Mouse (Mus musculus): Measurements from ENCODE around the gene Aak1. TPM values are rescaled to one million over a fixed set of nuclear protein-coding genes. Genes with fewer than 3 reads are reported as not detected.

Gene Aak1
- polyA plus RNA-seq, 1 experiment from 2014 or later = 5.6 TPM

GRCm38 (mm10) chr6:87039161-87039560 lies 189.8 kb downstream of the Aak1 start:
- no peak overlapping the region for H3K4me2 ChIP-seq (replicated peaks; ENCODE audit: low read depth)
- no peak overlapping the region for H3K9ac ChIP-seq (ENCODE audit: low read length)
- no peak overlapping the region for H3K27ac ChIP-seq (replicated peaks)
- no peak overlapping the region for H3K4me3 ChIP-seq (ENCODE audit: low read depth, low read length)
- ATAC-seq (ENCODE audit: low FRiP score, low TSS enrichment) (no peak), DNase-seq (ENCODE audit: low spot score) (no peak)
- WGBS = 77% methylated on average over 8 of the region's 8 CpGs
- H3K4me1 ChIP-seq (replicated peaks; ENCODE audit: control insufficient read depth, insufficient read depth) = 0 out of 2 replicates have a peak, but pooled peaks cover 2% of the 10 kb centered on the region
- no peaks in the 10 kb centered on the region for H3K9me3 ChIP-seq (ENCODE audit: control insufficient read depth, low read length)
- H3K36me3 ChIP-seq (ENCODE audit: control insufficient read depth, insufficient read depth, low read length) = no peaks in the 10 kb centered on the region
- no peaks in the 10 kb centered on the region for H3K27me3 ChIP-seq (ENCODE audit: control insufficient read depth, insufficient read depth, low read length)
- TF ChIP-seq EP300 (optimal IDR thresholded peaks at IDR 0.05) = no peak
- TF ChIP-seq CTCF (IDR thresholded peaks at IDR 0.05; ENCODE audit: low read depth) = no peak

- Histone ChIP-seq H3K9ac (ENCODE audit: low read length) (no peak overlapping the region), H3K4me2 (replicated peaks; ENCODE audit: low read depth) (no peak overlapping the region), H3K27ac (replicated peaks) (peak overlapping the region; percentile 77), H3K9me3 (ENCODE audit: control insufficient read depth, low read length) (no peaks in the 10 kb centered on the region), H3K27me3 (ENCODE audit: control insufficient read depth, insufficient read depth, low read length) (no peaks in the 10 kb centered on the region), H3K4me1 (replicated peaks; ENCODE audit: control insufficient read depth, insufficient read depth) (0 out of 2 replicates have a peak, but pooled peaks cover 2% of the 10 kb centered on the region), H3K36me3 (ENCODE audit: control insufficient read depth, insufficient read depth, low read length) (no peaks in the 10 kb centered on the region), H3K4me3 (ENCODE audit: low read depth, low read length) (no peak overlapping the region)
- no peak for TF ChIP-seq EP300 (optimal IDR thresholded peaks at IDR 0.05)
- no peak for TF ChIP-seq CTCF (IDR thresholded peaks at IDR 0.05; ENCODE audit: low read depth)
- DNase-seq (ENCODE audit: low spot score) = peak; percentile 26
- no peak for ATAC-seq (ENCODE audit: low FRiP score, low TSS enrichment)
- 59% methylated on average over 4 of the region's 4 CpGs for WGBS
Measured at GRCm38 (mm10) chr6:87040971-87041370, 191.7 kb downstream of the Aak1 start.

DNA sequence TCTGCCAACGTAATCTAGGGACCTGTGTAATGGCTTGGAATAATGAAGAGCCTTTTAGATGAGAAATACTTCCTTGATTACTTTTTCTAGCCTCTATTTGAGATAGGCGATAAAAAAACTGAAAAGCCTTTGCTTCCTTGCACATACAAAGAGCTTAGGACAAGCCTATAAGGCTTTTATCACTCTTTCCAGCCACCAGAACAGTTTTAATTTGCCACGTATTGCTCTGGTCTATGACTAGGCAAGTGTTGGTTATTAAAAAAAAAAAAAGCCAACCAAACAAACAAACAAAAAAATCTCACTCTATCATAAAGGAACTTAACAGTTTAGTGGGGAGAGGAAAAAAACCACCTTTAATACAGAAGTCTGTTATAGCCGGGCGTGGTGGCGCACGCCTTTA lies 192.1 kb downstream of the Aak1 start:
- TF ChIP-seq CTCF (IDR thresholded peaks at IDR 0.05; ENCODE audit: low read depth) = no peak
- no peak for TF ChIP-seq EP300 (optimal IDR thresholded peaks at IDR 0.05)
- H3K27me3 ChIP-seq (ENCODE audit: control insufficient read depth, insufficient read depth, low read length) = no peaks in the 10 kb centered on the region
- H3K4me3 ChIP-seq (ENCODE audit: low read depth, low read length) = no peak overlapping the region
- H3K4me2 ChIP-seq (replicated peaks; ENCODE audit: low read depth) = no peak overlapping the region; the same call in 1 of the 2 replicates
- 0 out of 2 replicates have a peak, but pooled peaks cover 2% of the 10 kb centered on the region for H3K4me1 ChIP-seq (replicated peaks; ENCODE audit: control insufficient read depth, insufficient read depth)
- 80% methylated on average over 7 of the region's 7 CpGs for WGBS
- ATAC-seq (ENCODE audit: low FRiP score, low TSS enrichment) (no peak), DNase-seq (ENCODE audit: low spot score) (no peak)
- no peak overlapping the region for H3K9ac ChIP-seq (ENCODE audit: low read length)
- no peaks in the 10 kb centered on the region for H3K36me3 ChIP-seq (ENCODE audit: control insufficient read depth, insufficient read depth, low read length)
- H3K9me3 ChIP-seq (ENCODE audit: control insufficient read depth, low read length) = no peaks in the 10 kb centered on the region
- peak overlapping the region; percentile 77 for H3K27ac ChIP-seq (replicated peaks)

- Histone ChIP-seq H3K27me3 (ENCODE audit: control insufficient read depth, insufficient read depth, low read length) (no peaks in the 10 kb centered on the region), H3K9me3 (ENCODE audit: control insufficient read depth, low read length) (no peaks in the 10 kb centered on the region), H3K36me3 (ENCODE audit: control insufficient read depth, insufficient read depth, low read length) (no peaks in the 10 kb centered on the region), H3K27ac (replicated peaks) (peak overlapping the region; percentile 99), H3K4me1 (replicated peaks; ENCODE audit: control insufficient read depth, insufficient read depth) (0 out of 2 replicates have a peak, but pooled peaks cover 2% of the 10 kb centered on the region), H3K4me3 (ENCODE audit: low read depth, low read length) (peak overlapping the region; percentile 86), H3K4me2 (replicated peaks; ENCODE audit: low read depth) (peak overlapping the region; percentile 78), H3K9ac (ENCODE audit: low read length) (peak overlapping the region; percentile 81)
- TF ChIP-seq CTCF (IDR thresholded peaks at IDR 0.05; ENCODE audit: low read depth) (no peak), EP300 (optimal IDR thresholded peaks at IDR 0.05) (peak; percentile 27)
- ATAC-seq (ENCODE audit: low FRiP score, low TSS enrichment) (no peak), DNase-seq (ENCODE audit: low spot score) (no peak)
- WGBS = under 1% methylated on average over 11 of the region's 11 CpGs
Measured at GRCm38 (mm10) chr6:87042004-87042336, 192.7 kb downstream of the Aak1 start.

DNA sequence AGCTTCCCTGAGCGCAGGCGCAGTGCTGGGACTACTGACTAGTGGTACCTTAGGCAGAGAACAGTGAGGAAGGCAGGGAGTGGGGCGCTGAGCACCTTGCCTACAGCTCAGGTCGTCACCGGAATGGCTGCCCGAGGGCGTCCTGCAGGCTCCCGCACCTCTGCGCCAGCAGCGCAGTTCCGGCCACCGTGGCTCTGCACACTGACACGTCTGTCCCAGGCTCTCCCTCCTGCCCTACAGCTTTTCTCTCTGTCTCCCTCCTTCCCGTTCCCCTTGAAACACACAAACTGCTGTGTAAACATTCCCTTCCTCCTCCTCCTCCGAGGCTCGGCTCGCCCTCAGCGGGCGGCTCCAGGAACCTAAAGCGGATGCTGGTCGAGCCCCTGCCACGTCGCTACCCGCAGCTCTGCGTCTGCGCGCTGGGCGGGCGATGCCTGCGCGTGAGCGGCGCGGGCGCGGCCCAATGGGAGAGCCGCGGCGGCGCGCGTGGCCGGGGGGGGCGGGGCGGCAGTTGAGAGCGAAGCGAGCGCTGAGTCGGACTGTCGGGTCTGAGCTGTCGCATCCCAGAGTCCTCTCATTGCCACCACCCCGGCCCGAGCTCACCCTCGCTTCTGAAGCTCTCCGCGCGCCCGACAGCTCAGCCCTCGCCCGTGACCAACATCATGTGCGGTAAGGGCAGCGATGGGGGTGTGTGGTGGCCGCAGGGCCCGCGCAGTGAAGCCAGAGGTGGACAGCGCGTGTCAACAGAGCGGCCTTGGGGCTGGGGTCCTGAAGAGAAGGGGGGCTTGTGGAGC lies 193.2 kb downstream of the Aak1 start, which contains the start of gene Gfpt1:
Gene Gfpt1 (plus strand): TSS at position 510 of the 794 bp plus-strand sequence.
- H3K4me1 ChIP-seq (replicated peaks; ENCODE audit: control insufficient read depth, insufficient read depth) = 0 out of 2 replicates have a peak, but pooled peaks cover 2% of the 10 kb centered on the region
- no peaks in the 10 kb centered on the region for H3K9me3 ChIP-seq (ENCODE audit: control insufficient read depth, low read length)
- TF ChIP-seq EP300 (optimal IDR thresholded peaks at IDR 0.05) (peak; percentile 1), CTCF (IDR thresholded peaks at IDR 0.05; ENCODE audit: low read depth) (peak; percentile 30)
- H3K4me2 ChIP-seq (replicated peaks; ENCODE audit: low read depth) = peak within 1 kb of the TSS; percentile 78
- peak within 1 kb of the TSS; percentile 99 for H3K27ac ChIP-seq (replicated peaks)
- peak; percentile 96 for ATAC-seq (ENCODE audit: low FRiP score, low TSS enrichment)
- peak; percentile 98 for DNase-seq (ENCODE audit: low spot score)
- under 1% methylated on average over 68 of the region's 68 CpGs for WGBS
- H3K27me3 ChIP-seq (ENCODE audit: control insufficient read depth, insufficient read depth, low read length) = no peaks in the 10 kb centered on the region
- no peaks in the 10 kb centered on the region for H3K36me3 ChIP-seq (ENCODE audit: control insufficient read depth, insufficient read depth, low read length)
- H3K9ac ChIP-seq (ENCODE audit: low read length) = peak within 1 kb of the TSS; percentile 92
- H3K4me3 ChIP-seq (ENCODE audit: low read depth, low read length) = peak within 1 kb of the TSS; percentile 86

DNA sequence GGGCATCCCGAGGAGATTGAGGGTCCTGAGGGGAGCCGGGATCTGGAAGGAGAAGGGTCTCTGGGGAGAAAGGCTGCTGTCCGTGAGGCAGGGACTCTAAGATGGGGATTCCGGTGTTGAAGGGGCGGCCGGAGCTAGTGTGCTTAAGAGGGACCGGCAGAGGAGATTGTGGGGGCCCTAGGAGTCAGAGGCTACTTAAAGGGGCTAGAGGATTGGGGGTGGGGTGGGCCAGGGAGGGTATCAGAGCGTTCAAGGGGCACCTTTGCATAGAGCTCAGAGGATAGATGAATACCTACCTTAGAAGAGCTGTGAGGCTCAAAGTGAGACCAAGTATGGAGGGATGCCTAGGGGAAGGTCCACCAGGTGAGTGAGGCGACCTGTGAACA lies 193.8 kb downstream of the Aak1 start:
- Histone ChIP-seq H3K4me3 (ENCODE audit: low read depth, low read length) (peak overlapping the region; percentile 86), H3K9ac (ENCODE audit: low read length) (peak overlapping the region; percentile 92), H3K4me2 (replicated peaks; ENCODE audit: low read depth) (peak overlapping the region; percentile 77), H3K4me1 (replicated peaks; ENCODE audit: control insufficient read depth, insufficient read depth) (0 out of 2 replicates have a peak, but pooled peaks cover 2% of the 10 kb centered on the region), H3K9me3 (ENCODE audit: control insufficient read depth, low read length) (no peaks in the 10 kb centered on the region), H3K36me3 (ENCODE audit: control insufficient read depth, insufficient read depth, low read length) (0 out of 2 replicates have a peak, but pooled peaks cover 1% of the 10 kb centered on the region), H3K27ac (replicated peaks) (peak overlapping the region; percentile 99), H3K27me3 (ENCODE audit: control insufficient read depth, insufficient read depth, low read length) (no peaks in the 10 kb centered on the region)
- WGBS = under 1% methylated on average over 9 of the region's 9 CpGs
- 0 out of 2 replicates have a peak, but pooled peaks have one; percentile 1 for ATAC-seq (ENCODE audit: low FRiP score, low TSS enrichment)
- DNase-seq (ENCODE audit: low spot score) = no peak
- TF ChIP-seq CTCF (IDR thresholded peaks at IDR 0.05; ENCODE audit: low read depth) (no peak), EP300 (optimal IDR thresholded peaks at IDR 0.05) (no peak)

All from stomach, postnatal 0 days (tissue).